In the genomic region with DNA sequence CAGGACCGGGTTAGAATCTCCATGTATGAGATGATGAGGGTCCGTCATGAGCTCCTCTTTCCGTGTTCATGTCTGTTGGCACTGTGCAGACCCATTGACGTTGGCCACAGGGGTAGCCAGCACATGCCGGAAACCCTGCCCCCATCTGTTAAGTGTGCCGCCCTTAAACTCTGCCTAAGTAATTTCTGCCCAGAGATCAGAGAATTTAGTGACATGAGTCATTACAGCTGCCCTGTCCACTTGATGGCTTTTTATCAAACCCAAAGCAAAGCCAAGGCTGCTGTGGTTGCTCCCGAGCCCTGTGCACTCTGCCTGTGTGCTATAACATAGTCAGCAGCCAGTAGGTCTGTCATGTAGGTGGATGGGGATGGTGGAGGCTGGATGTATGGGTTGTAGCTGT, we compare ENCODE assay signal across 24 mouse cellular contexts.
"Had no signal": no experiment of that assay in that cellular context is flagged by ENCODE, and none has a peak within 500 bp of the region (broad histone marks: within the 10 kb centered on the region; RNA-seq: fewer than 3 reads in every experiment).

No protein-coding gene starts in this region.

- H3K4me2 ChIP-seq: kidney, embryonic 15.5 days; limb, embryonic 12.5 days; limb, embryonic 15.5 days; liver, embryonic 11.5 days; lung, embryonic 14.5 days; midbrain, embryonic 12.5 days; neural tube, embryonic 13.5 days; stomach, embryonic 15.5 days had no signal

- H3K4me3 ChIP-seq: kidney, embryonic 15.5 days; left cerebral cortex, adult 2 months; limb, embryonic 12.5 days; limb, embryonic 15.5 days; midbrain, embryonic 12.5 days; myocyte; neural tube, embryonic 13.5 days; stomach, embryonic 15.5 days had no signal

- ATAC-seq: liver, postnatal 0 days; lung, postnatal 0 days; midbrain, embryonic 16.5 days had no signal

- H3K9me3 ChIP-seq: kidney, embryonic 15.5 days; limb, embryonic 12.5 days; limb, embryonic 15.5 days; midbrain, embryonic 12.5 days; neural tube, embryonic 13.5 days; stomach, embryonic 15.5 days had no signal

- H3K27ac ChIP-seq: kidney, embryonic 15.5 days; left cerebral cortex, adult 2 months; limb, embryonic 12.5 days; limb, embryonic 15.5 days; liver, embryonic 14.5 days; midbrain, embryonic 12.5 days; neural tube, embryonic 13.5 days; stomach, embryonic 15.5 days had no signal

- H3K4me1 ChIP-seq: kidney, embryonic 15.5 days; limb, embryonic 12.5 days; limb, embryonic 15.5 days; midbrain, embryonic 12.5 days; neural tube, embryonic 13.5 days; stomach, embryonic 15.5 days had no signal

- H3K9ac ChIP-seq: kidney, embryonic 15.5 days; limb, embryonic 12.5 days; limb, embryonic 15.5 days; liver, embryonic 14.5 days; liver, postnatal 0 days; lung, embryonic 14.5 days; midbrain, embryonic 12.5 days; neural tube, embryonic 13.5 days; stomach, embryonic 15.5 days had no signal

- H3K27me3 ChIP-seq: kidney, embryonic 15.5 days; limb, embryonic 12.5 days; limb, embryonic 15.5 days; midbrain, embryonic 12.5 days; neural tube, embryonic 13.5 days; stomach, embryonic 15.5 days had no signal

- DNase-seq: kidney, postnatal 10 days; kidney, postnatal 36 days; layer of hippocampus, postnatal 36 days; liver, postnatal 0 days; lung, embryonic 14.5 days; lung, postnatal 4 days; retina, postnatal 1 day; right cerebral cortex, postnatal 25 days; spleen, adult 18-20 months; thymus, adult 2 months; thymus, postnatal 14 days; thymus, postnatal 4 days had no signal
